Mouse (Mus musculus) neural tube, embryonic 12.5 days (tissue): Measurements from ENCODE around the gene Mt2. TPM values are rescaled to one million over a fixed set of nuclear protein-coding genes. Genes with fewer than 3 reads are reported as not detected.

Source experiments
- ATAC-seq: fragments of 200-750 bp; cut with Nextera tagmentation; 2 replicates; pipeline ENCODE4 v1.8.0; 2017; ENCODE audit warnings: low read depth, mild to moderate bottlenecking, moderate TSS enrichment, moderate library complexity; ENCODE audit not compliant: low FRiP score
- H3K27ac ChIP-seq: fragments of 300-500 bp; sonication (generic); 2 replicates; pipeline ENCODE4 v1.5.1; 2016
- H3K27me3 ChIP-seq: fragments of 300-500 bp; sonication (generic); replicated peaks from 2 replicates; pipeline ENCODE4 v1.6.1; 2016; ENCODE audit warnings: mild to moderate bottlenecking
- H3K36me3 ChIP-seq: fragments of 300-500 bp; sonication (generic); 2 replicates; pipeline ENCODE4 v1.6.1; 2016; ENCODE audit warnings: mild to moderate bottlenecking
- H3K4me1 ChIP-seq: fragments of 300-500 bp; sonication (generic); 2 replicates; pipeline ENCODE4 v1.6.1; 2016
- H3K4me2 ChIP-seq: fragments of 300-500 bp; sonication (generic); replicated peaks from 2 replicates; pipeline ENCODE4 v1.6.1; 2016; ENCODE audit warnings: mild to moderate bottlenecking
- H3K4me3 ChIP-seq: fragments of 300-500 bp; sonication (generic); 2 replicates; pipeline ENCODE4 v1.5.1; 2016
- H3K9ac ChIP-seq: fragments of 300-500 bp; sonication (generic); 2 replicates; pipeline ENCODE4 v1.6.1; 2016; ENCODE audit warnings: mild to moderate bottlenecking
- H3K9me3 ChIP-seq: fragments of 300-500 bp; sonication (generic); 2 replicates; pipeline ENCODE4 v1.6.1; 2016; ENCODE audit warnings: mild to moderate bottlenecking
- WGBS: fragments of 180-500 bp; shearing (Covaris S2); methylation state at CpG from one replicate; pipeline ENCODE4 v1.1.7; 2016; 5-methylcytosine and 5-hydroxymethylcytosine counted together
- polyA plus RNA-seq: library from polyadenylated mRNA; unstranded; fragments of >200 nt; fragmentation: Nextera tagmentation; extraction: Ambion mirVana; gene quantifications from 2 replicates; pipeline ENCODE4 v1.2.1, GENCODE M21; 2016

Mt2 gene
- polyA plus RNA-seq, 1 experiment from 2014 or later, result 11.1 TPM

DNA sequence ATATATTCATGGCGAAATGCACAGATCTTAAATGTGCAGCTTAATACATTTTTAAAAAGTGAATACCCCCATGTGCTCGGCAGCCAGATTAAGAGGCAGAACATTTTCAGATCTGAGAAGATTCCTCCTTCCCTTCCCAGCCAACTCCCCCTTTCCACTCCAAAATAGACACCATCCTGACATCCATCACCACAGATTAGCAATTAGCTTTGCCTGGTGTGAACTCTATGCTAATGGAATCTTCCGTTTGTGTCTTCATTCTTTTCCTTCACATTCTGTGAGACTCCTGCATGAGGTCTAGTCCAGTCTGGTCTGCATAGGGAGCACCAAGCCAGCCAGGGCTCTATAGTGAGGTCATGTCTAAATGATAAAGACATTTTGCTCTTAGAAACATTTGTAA is 37.8 kb downstream of the Mt2 start:
- WGBS, result 77% methylated on average over 3 of the region's 3 CpGs
- H3K4me2 ChIP-seq, result no peak overlapping the region
- peaks cover 4% of the 10 kb centered on the region for H3K4me1 ChIP-seq
- H3K36me3 ChIP-seq, result no peaks in the 10 kb centered on the region
- H3K27ac ChIP-seq, result no peak overlapping the region
- ATAC-seq, result no peak
- H3K4me3 ChIP-seq, result no peak overlapping the region
- H3K9ac ChIP-seq, result no peak overlapping the region
- no peaks in the 10 kb centered on the region for H3K27me3 ChIP-seq
- no peaks in the 10 kb centered on the region for H3K9me3 ChIP-seq

DNA sequence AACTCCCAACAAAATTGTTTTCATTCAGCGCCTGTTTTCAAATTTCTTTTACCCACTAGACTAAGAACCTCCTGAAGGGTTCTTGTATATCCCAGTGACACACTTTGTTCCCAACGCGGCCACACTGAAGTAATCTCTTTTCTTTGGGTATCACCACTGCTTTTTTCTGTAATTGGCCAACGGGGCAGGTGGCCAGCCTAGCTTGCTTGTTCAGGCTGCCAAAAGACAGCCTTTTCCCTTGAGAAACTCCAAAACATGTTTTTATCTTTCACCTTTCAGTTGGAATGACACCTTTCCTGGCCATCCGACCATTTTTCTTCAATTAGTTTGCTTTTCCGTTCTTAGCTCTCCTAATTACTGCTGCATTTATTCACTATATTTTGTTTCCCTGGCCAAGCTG is 41.4 kb downstream of the Mt2 start:
- Histone ChIP-seq H3K27ac (no peak overlapping the region), H3K4me3 (peak overlapping the region; percentile 82), H3K4me2 (peak overlapping the region; percentile 93), H3K27me3 (no peaks in the 10 kb centered on the region), H3K36me3 (no peaks in the 10 kb centered on the region), H3K9ac (no peak overlapping the region), H3K9me3 (no peaks in the 10 kb centered on the region), H3K4me1 (peaks cover 17% of the 10 kb centered on the region)
- WGBS, result 70% methylated on average over 6 of the region's 6 CpGs
- no peak for ATAC-seq

DNA sequence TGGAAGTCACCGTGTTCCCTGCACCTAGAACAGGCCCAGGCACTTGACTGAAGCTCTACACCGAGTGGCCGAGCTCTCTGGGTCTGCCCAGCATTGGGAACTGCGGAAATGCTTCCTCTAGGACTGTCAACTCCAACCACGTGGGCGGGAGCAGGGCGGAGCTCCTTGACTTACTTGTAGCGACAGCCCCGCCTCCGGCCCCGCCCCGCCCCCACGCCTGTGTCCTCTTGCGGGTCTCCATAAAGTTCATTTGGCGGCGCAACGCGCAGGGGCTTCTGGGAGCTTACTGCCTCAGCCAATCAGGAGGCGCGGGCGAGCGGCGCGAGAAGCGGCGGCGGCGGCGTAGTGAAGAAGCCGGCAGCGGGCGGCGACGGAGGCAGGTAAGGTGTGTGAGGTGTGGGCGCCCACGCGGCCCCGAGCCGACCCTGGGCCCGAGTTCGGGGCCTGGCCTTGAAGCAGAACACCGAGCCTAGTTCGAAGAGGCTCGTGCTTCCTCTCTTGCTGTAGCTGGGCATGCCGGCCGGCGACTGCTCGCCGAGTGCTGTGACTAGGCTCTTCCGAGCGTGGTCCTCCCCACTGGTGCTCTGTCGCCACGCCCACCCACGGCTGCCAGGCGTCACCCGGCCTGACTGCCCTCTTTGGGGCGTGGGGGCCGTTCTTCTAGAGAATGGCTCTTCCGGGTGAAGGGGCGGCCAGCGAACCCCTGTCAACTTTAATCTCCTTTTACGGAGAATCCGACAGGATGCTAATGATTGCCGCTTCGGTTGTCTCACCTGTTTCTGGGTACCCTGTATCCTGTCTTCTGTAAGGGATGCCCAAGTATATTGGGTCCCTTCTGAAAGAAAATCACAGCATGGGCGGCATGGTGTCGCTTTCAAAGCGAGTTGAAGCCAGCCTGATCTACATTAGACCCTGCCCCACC is 42.0 kb downstream of the Mt2 start, which contains the start of gene Nup93:
Gene Nup93, plus strand, starts transcription at position 313 of the 922 bp plus-strand sequence.
- Histone ChIP-seq H3K27me3 (no peaks in the 10 kb centered on the region), H3K9ac (peak within 1 kb of the TSS; percentile 75), H3K9me3 (no peaks in the 10 kb centered on the region), H3K4me2 (peak within 1 kb of the TSS; percentile 93), H3K4me3 (peak within 1 kb of the TSS; percentile 82), H3K27ac (no peak within 1 kb of the TSS), H3K36me3 (no peaks in the 10 kb centered on the region), H3K4me1 (peaks cover 17% of the 10 kb centered on the region)
- peak; percentile 95 for ATAC-seq
- WGBS, result under 1% methylated on average over 68 of the region's 68 CpGs

Other genes with a start within 250 kb of the Mt2 start
- 74.0 and 78.3 TPM in 2 replicates for gene Amfr, start 159.8 kb upstream of the Mt2 start, polyA plus RNA-seq
- gene Nudt21, start 135.6 kb upstream of the Mt2 start, polyA plus RNA-seq, result 133 and 135 TPM in 2 replicates
- 13.5 and 15.9 TPM in 2 replicates for gene Ogfod1, start 135.5 kb upstream of the Mt2 start, polyA plus RNA-seq
- gene Bbs2, start 73.7 kb upstream of the Mt2 start, polyA plus RNA-seq, result 20.5 and 25.3 TPM in 2 replicates
- gene Mt4, start 35.5 kb upstream of the Mt2 start, polyA plus RNA-seq, result not detected in 2 replicates
- gene Mt3, start 20.1 kb upstream of the Mt2 start, polyA plus RNA-seq, result 19.0 and 24.8 TPM in 2 replicates
- gene Mt1, start 6.4 kb downstream of the Mt2 start, polyA plus RNA-seq, result 33.3 and 36.7 TPM in 2 replicates
- gene Nup93, start 41.9 kb downstream of the Mt2 start, polyA plus RNA-seq, result 85.1 and 85.5 TPM in 2 replicates
- 0.13 and 0.19 TPM in 2 replicates for gene Slc12a3, start 156.5 kb downstream of the Mt2 start, polyA plus RNA-seq
- gene Herpud1, start 213.8 kb downstream of the Mt2 start, polyA plus RNA-seq, result 52.6 and 55.5 TPM in 2 replicates